Mouse (Mus musculus) lung, postnatal 0 days (tissue): ENCODE results near the gene Med26.

Source experiments
- CTCF ChIP-seq: IDR thresholded peaks from 2 replicates; pipeline ENCODE4 v1.5.1; 2016; ENCODE audit warnings: antibody characterized with exemption, mild to moderate bottlenecking
- EP300 ChIP-seq: IDR thresholded peaks from 2 replicates; pipeline ENCODE4 v1.6.1; 2016; ENCODE audit warnings: antibody characterized with exemption, mild to moderate bottlenecking, control low read depth

DNA sequence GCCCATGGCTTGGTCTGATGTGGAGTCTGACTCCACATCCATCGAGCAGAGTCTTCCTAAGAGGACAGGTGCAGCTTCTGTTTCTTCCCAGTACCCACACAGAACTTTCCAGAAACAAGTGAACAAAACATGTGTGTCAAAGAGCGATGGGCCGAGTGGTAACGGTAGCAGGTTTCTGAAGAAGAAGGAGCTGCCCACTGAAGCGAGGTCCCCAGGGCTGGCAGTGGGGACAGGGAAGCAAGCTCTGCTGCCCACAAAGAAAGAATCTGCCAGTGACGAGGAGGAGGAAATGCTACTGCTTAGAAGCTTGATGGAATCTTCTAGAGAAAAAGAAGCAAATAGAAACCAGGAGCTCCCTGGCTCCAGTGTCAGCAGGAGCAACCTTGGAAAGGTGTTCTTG is 103.0 kb downstream of the Med26 start:
- no peak for TF ChIP-seq EP300
- no peak for TF ChIP-seq CTCF
